Mouse (Mus musculus): ENCODE data around the gene Mtrr. TPM values are rescaled to one million over a fixed set of nuclear protein-coding genes. Genes with fewer than 3 reads are reported as not detected.
"Not testable (repeated sequence)": the region's sequence is repeated elsewhere in the genome, so short reads cannot be mapped to it uniquely, and the experiment has no call there.

The Mtrr gene
- total RNA-seq, 1 experiment from 2014 or later = 3.4 TPM

DNA sequence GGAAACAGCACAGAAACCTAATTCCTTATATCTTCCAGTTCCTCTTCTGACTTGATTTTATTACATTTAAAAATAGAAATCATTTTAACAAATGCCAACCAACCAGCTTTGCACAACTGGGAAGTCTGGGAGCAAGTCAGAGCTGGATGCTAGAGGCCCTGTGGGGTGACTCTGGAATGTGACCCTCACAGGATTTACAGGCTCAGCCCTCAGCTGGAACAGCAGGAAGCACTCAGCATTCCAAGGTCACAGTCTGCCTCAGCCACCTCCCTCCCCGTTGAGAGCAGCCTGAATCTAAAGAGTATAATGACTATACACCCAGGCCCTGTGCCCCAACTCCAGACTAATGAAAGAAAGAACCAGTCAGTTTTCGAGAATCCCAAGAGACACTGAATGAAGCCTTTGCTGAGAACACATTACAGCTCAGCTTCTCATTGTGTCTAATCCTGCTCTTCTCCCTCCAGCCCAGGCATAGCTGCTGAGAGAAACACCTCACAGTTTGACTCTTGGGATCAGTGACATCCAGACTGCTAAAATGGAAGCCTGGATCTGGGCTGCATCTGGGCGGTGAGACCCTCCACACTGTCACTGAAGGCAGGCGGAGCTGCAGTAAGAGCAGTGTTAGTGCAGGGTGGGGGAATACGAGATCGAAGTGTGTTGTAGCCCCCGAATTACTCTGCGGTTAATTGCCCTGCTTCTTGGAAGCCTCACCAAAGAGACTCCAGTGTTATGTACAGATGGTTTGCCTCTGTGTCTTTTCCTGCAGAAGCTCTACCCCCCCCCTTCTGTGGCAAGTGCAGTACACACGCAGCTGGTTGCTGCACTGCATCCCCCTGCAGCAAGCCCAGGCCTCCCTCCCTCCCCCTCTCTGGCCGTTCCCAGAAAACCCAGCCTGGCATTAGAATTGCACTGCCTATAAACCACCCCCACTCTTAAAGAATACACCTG lies 8.7 kb downstream of the Mtrr start:
- no peak for ATAC-seq (replicated peaks; ENCODE audit: insufficient number of reproducible peaks, low FRiP score, low TSS enrichment, poor library complexity, severe bottlenecking)

DNA sequence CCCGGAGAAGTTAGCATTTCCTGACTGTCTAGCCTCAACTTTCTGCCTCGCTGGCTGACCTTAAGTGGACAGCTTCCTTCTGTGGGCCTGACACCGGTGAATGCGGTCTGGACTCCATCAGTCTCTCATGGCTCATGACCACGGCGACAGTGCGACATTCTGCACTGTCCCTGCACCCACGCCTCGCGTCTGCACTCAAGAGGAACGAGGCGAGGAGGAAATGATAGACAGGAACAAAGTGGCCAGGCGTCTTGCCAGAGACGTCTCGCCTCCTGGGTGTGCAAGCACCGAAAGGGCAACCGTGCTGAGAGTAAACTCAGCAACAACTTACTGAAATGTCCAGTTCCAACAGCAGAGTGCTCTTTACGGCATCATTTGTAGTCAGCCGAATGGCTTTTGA lies 9.7 kb downstream of the Mtrr start:
- no peak for ATAC-seq (replicated peaks; ENCODE audit: insufficient number of reproducible peaks, low FRiP score, low TSS enrichment, poor library complexity, severe bottlenecking)

GRCm38 (mm10) chr13:68569589-68570336 lies 12.2 kb downstream of the Mtrr start:
- ATAC-seq (replicated peaks; ENCODE audit: insufficient number of reproducible peaks, low FRiP score, low TSS enrichment, poor library complexity, severe bottlenecking) = no peak

DNA sequence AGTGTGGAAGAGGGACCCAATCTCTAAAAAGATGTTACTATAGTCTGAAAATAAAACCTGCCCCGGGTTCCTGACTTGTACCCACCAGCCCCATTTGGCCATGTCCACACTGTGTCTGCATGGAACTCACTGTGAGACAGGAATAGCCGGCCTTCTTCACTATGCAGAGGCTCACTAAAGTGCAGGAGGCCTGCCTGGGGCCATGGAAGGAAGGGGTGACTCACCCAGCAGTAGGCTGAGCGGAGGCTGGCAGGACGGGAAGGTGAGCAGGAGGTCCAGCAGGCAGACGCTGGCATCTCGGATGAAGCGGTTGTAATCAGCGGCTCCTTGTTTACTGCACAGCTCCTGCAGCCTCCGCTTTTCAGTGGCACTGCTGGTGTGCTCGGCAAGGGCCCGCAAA lies 13.4 kb downstream of the Mtrr start:
- ATAC-seq (replicated peaks; ENCODE audit: insufficient number of reproducible peaks, low FRiP score, low TSS enrichment, poor library complexity, severe bottlenecking) = no peak

GRCm38 (mm10) chr13:68568110-68568509 lies 13.8 kb downstream of the Mtrr start:
- no peak for ATAC-seq (replicated peaks; ENCODE audit: insufficient number of reproducible peaks, low FRiP score, low TSS enrichment, poor library complexity, severe bottlenecking)

DNA sequence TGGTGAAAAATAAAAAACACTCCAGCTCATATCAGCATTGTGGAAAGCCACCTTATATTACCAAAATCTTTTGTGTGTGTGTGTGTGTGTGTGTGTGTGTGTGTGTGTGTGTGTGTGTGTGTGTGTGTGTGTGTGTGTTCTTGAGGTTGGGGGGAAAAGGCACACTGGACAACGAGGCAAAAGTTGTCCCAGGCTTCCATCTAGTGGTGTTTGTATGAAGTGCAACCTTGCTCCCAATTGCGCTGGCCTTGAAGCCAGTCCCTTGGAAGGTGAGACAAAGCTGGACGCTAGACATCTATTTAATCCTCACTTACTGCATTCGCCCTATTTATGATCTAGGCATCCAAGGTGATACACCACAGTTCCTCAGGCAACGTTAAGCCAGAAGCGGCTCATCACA lies 28.6 kb downstream of the Mtrr start:
- ATAC-seq (replicated peaks; ENCODE audit: insufficient number of reproducible peaks, low FRiP score, low TSS enrichment, poor library complexity, severe bottlenecking) = not testable (repeated sequence)

Other genes starting within 250 kb of the Mtrr start
- gene Fastkd3, start 85 bp upstream of the Mtrr start, total RNA-seq (2017) = 4.0 to 13.1 TPM (median 6.8 TPM) in 3 replicates
- gene 1700001L19Rik, start 15.3 kb upstream of the Mtrr start, total RNA-seq (2017) = not detected in 3 replicates